Mouse (Mus musculus) liver, postnatal 0 days (tissue): ENCODE results near the gene Dock4. TPM values are rescaled to one million over a fixed set of nuclear protein-coding genes. Genes with fewer than 3 reads are reported as not detected.
A peak's percentile ranks its signal among the peaks of the same experiment; 100 is the strongest.

ENCODE experiments used
- ATAC-seq: fragments of 200-750 bp; cut with Nextera tagmentation; 2 replicates; pipeline ENCODE4 v1.8.0; 2017; ENCODE audit warnings: mild to moderate bottlenecking, moderate library complexity
- DNase-seq: peaks from one replicate; pipeline ENCODE4 v3.0.0-alpha.2; 2016
- H3K27ac ChIP-seq: fragments of 300-500 bp; sonication (generic); 2 replicates; pipeline ENCODE4 v1.5.1; 2014; ENCODE audit warnings: antibody characterized with exemption, moderate library complexity, mild to moderate bottlenecking, low read depth
- H3K27me3 ChIP-seq: fragments of 300-500 bp; sonication (generic); 2 replicates; pipeline ENCODE4 v1.6.1; 2014; ENCODE audit warnings: low read length, control low read depth, mixed read lengths; ENCODE audit not compliant: insufficient read depth
- H3K36me3 ChIP-seq: fragments of 300-500 bp; sonication (generic); replicated peaks from 2 replicates; pipeline ENCODE4 v1.6.1; 2014; ENCODE audit warnings: mild to moderate bottlenecking, control low read depth, low read length, moderate library complexity, mixed read lengths; ENCODE audit not compliant: insufficient read depth
- H3K4me1 ChIP-seq: fragments of 300-500 bp; sonication (generic); 2 replicates; pipeline ENCODE4 v1.6.1; 2014; ENCODE audit warnings: antibody characterized with exemption, mild to moderate bottlenecking, control low read depth; ENCODE audit not compliant: insufficient read depth
- H3K4me2 ChIP-seq: fragments of 300-500 bp; sonication (generic); 2 replicates; pipeline ENCODE4 v1.6.1; 2014; ENCODE audit warnings: low read depth, mild to moderate bottlenecking, low read length, moderate library complexity, mixed read lengths
- H3K4me3 ChIP-seq: fragments of 300-500 bp; sonication (generic); 2 replicates; pipeline ENCODE4 v1.5.1; 2014; ENCODE audit warnings: low read depth, low read length
- H3K9ac ChIP-seq: fragments of 300-500 bp; sonication (generic); replicated peaks from 2 replicates; pipeline ENCODE4 v1.6.1; 2014; ENCODE audit warnings: mild to moderate bottlenecking, moderate library complexity
- H3K9me3 ChIP-seq: fragments of 300-500 bp; sonication (generic); 2 replicates; pipeline ENCODE4 v1.6.1; 2016; ENCODE audit warnings: mild to moderate bottlenecking, control low read depth, low read length, mixed read lengths
- CTCF ChIP-seq: sonication (generic); IDR thresholded peaks from 2 replicates; pipeline ENCODE4 v1.5.1; 2016; ENCODE audit warnings: antibody characterized with exemption, low read depth
- EP300 ChIP-seq: IDR thresholded peaks from 2 replicates; pipeline ENCODE4 v1.6.1; 2016; ENCODE audit warnings: antibody characterized with exemption, low read depth, mild to moderate bottlenecking
- WGBS: fragments of 180-500 bp; shearing (Covaris S2); extraction: QIAGEN DNeasy Blood & Tissue Kit; methylation state at CpG from one replicate; pipeline ENCODE4 v1.1.7; 2014; ENCODE audit not compliant: insufficient replicate concordance; 5-methylcytosine and 5-hydroxymethylcytosine counted together
- polyA plus RNA-seq: library from polyadenylated mRNA; unstranded; fragments of >200 nt; fragmentation: Nextera tagmentation; extraction: Ambion mirVana; gene quantifications from 2 replicates; pipeline ENCODE4 v1.2.1, GENCODE M21; 2015

Dock4 gene
- polyA plus RNA-seq, 1 experiment from 2014 or later = 1.3 TPM

DNA sequence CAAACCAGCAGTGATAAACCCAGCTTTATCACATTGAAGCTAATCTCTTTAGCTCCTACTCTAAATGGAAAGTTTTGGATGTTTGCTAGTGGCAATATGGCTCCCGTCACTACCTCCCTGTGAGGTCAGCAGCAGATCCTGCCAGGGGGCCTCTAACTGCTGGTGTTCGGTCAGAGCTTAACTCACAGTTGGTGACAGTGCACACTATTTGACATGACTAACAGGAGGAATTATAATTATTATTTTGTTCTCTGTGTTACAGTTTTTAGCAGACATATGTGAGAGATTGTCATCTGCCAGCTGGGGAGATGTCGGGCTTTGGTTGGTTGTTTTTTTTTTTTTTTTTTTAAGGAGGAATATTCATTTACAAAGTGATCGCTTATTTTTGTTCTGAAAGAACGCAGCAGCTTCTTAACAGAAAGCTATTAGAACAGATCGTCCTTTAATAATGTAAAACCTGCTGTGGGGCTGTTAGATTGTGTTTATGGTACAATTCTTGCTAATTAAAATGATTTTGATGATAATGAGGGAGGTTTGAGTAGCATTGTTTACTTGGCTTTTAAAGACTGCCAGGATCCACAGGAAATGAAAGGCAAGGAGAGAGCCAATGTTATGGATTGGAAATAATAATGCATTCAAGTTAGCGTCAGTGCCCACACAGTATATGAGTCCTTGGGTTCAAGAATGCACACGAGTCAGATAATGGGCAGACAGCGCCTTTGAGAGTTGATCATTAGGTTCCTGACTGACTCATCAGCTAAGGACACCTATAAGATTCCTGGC lies 352.0 kb downstream of the Dock4 start:
- no peak overlapping the region for H3K4me3 ChIP-seq
- peak overlapping the region; percentile 33; the same call in 1 of the 2 replicates for H3K4me2 ChIP-seq
- no peak for TF ChIP-seq CTCF
- TF ChIP-seq EP300 = no peak
- no peak overlapping the region for H3K27ac ChIP-seq
- no peak for ATAC-seq
- H3K4me1 ChIP-seq = peaks cover 5% of the 10 kb centered on the region; the same call in 1 of the 2 replicates
- no peak overlapping the region for H3K9ac ChIP-seq
- no peaks in the 10 kb centered on the region for H3K9me3 ChIP-seq
- H3K36me3 ChIP-seq = no peaks in the 10 kb centered on the region
- 70% methylated on average over 9 of the region's 9 CpGs for WGBS
- DNase-seq = no peak
- H3K27me3 ChIP-seq = no peaks in the 10 kb centered on the region

DNA sequence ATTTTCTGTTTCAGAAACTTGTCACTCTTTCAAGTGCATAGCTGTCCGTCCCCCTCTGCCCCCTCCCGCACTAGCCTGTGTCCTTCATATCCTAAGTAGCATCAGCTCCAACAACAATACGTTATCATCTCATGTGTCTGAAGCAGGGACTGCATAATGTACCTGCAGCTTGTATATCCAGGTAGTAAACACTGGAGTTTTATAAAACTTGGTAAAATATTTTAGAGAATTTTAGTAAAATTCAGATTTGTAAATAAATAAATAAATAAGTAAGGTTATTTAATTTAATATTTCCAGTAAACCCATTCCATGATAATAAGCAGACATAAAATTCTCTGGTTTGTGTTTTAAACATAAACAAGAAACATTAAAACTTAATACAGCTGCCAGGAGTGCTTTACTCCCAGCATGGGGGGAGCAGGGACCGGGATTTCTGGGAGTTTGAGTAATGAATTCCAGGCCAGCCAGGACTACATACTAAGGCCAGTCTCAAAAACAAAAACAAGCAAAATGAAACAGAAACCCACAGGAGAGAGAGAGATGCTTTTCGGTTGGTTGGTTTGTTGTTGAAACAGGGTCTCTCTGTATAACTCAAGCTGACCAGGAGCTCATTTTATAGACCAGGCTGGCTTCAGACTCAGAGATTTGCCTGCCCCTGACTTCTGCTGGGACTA lies 352.7 kb downstream of the Dock4 start:
- Histone ChIP-seq H3K36me3 (no peaks in the 10 kb centered on the region), H3K4me2 (no peak overlapping the region), H3K27ac (no peak overlapping the region), H3K27me3 (no peaks in the 10 kb centered on the region), H3K4me1 (peaks cover 5% of the 10 kb centered on the region; the same call in 1 of the 2 replicates), H3K4me3 (no peak overlapping the region), H3K9ac (no peak overlapping the region), H3K9me3 (no peaks in the 10 kb centered on the region)
- 75% methylated on average over 5 of the region's 5 CpGs for WGBS
- ATAC-seq (no peak), DNase-seq (no peak)
- TF ChIP-seq CTCF (no peak), EP300 (no peak)

DNA sequence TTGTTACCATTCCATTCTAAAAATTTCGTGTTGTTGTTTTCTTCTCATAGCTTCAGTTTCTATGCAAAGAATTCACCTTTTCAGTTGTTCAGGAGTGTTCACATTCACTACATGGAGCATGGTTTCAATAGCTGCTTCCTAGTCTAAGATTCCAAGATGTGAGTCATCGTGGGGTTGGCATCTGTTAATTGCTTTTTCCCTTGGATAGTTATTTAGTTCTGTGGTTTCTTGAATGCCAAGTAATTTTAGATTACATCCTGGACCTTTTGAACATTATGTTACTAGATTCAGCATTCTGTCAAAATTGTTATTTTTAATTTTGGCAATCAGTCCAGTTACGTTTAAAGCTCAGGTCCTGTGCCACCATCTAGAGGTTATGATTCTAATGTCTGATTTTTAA lies 355.7 kb downstream of the Dock4 start:
- TF ChIP-seq EP300 (no peak), CTCF (no peak)
- DNase-seq (no peak), ATAC-seq (no peak)
- H3K9me3 ChIP-seq = no peaks in the 10 kb centered on the region
- H3K4me2 ChIP-seq = no peak overlapping the region
- H3K9ac ChIP-seq = no peak overlapping the region
- no peaks in the 10 kb centered on the region for H3K36me3 ChIP-seq
- H3K27me3 ChIP-seq = no peaks in the 10 kb centered on the region
- H3K27ac ChIP-seq = no peak overlapping the region
- WGBS = 64% methylated on average over 3 of the region's 3 CpGs
- H3K4me1 ChIP-seq = peaks cover 5% of the 10 kb centered on the region; the same call in 1 of the 2 replicates
- H3K4me3 ChIP-seq = no peak overlapping the region

DNA sequence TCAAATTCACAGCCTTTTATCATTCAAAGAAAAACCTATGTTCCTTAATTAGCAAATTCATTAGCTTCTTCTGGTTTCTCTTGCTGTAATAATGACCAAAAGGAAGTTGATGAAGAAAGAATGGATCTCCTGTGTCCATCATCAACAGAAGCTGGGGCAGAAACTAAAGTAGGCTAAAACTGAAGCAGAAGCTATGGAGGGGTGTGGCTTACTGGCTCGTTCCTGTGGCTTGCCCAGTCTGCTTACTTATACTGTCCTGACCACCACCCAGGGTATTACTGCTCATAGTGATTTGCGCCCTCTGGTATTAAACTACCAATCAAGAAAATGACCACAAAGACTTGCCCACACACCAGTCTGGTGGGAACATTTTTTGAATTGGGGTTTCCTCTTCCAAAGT lies 359.5 kb downstream of the Dock4 start:
- Histone ChIP-seq H3K4me1 (no peaks in the 10 kb centered on the region), H3K4me2 (no peak overlapping the region), H3K36me3 (no peaks in the 10 kb centered on the region), H3K9me3 (no peaks in the 10 kb centered on the region), H3K27ac (no peak overlapping the region), H3K9ac (no peak overlapping the region), H3K27me3 (no peaks in the 10 kb centered on the region), H3K4me3 (no peak overlapping the region)
- 63% methylated on average over 2 of the region's 2 CpGs for WGBS
- ATAC-seq (no peak), DNase-seq (no peak)
- TF ChIP-seq CTCF (no peak), EP300 (no peak)

DNA sequence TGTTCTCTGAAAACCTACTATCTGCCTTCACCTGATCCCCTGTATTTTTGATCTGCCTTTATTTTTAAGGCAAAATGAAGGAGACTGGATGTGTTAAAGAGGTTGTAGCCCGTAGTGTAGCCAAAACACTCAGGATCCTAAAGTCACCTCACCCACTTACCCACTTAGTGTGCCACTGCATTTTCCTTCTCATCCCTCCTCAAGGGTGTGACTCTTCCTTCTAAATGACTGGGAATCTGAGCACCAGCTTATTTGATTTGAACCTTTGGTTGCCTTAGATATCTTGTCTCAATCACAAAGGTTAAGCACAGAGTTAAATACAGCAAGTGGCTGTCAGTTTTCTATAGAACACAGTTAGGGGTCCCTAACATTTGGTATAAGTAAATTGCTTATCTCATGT lies 362.2 kb downstream of the Dock4 start:
- no peak overlapping the region for H3K4me2 ChIP-seq
- no peaks in the 10 kb centered on the region for H3K27me3 ChIP-seq
- no peak overlapping the region for H3K9ac ChIP-seq
- H3K9me3 ChIP-seq = no peaks in the 10 kb centered on the region
- no peak for ATAC-seq
- no peak for DNase-seq
- H3K4me3 ChIP-seq = no peak overlapping the region
- TF ChIP-seq EP300 = no peak
- TF ChIP-seq CTCF = no peak
- 71% methylated on average over 1 of the region's 1 CpGs for WGBS
- H3K4me1 ChIP-seq = no peaks in the 10 kb centered on the region
- H3K27ac ChIP-seq = no peak overlapping the region
- no peaks in the 10 kb centered on the region for H3K36me3 ChIP-seq

DNA sequence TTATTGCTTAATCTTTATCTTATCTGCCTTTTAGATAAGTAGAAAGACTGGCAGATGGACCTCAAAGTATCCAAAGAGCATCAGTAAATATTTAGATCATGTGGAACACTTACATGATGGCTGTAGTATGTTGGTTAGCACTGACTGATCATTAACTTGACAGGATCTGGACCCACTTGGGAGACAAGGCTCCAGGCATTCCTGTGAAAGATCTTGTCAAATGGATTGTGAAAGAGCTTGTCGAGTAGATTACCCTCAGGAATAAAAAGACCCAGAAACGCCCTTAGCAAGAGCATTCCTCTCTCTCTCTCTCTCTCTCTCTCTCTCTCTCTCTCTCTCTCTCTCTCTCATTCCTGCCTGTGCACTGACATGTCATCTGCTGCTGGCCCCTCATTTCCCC lies 367.7 kb downstream of the Dock4 start:
- no peak for ATAC-seq
- no peak for DNase-seq
- no peak overlapping the region for H3K9ac ChIP-seq
- TF ChIP-seq EP300 (no peak), CTCF (no peak)
- H3K4me1 ChIP-seq = no peaks in the 10 kb centered on the region
- no peak overlapping the region for H3K4me3 ChIP-seq
- H3K27ac ChIP-seq = no peak overlapping the region
- no peaks in the 10 kb centered on the region for H3K9me3 ChIP-seq
- H3K27me3 ChIP-seq = no peaks in the 10 kb centered on the region
- H3K36me3 ChIP-seq = no peaks in the 10 kb centered on the region; the same call in 1 of the 2 replicates
- no peak overlapping the region for H3K4me2 ChIP-seq
- 39% methylated on average over 2 of the region's 2 CpGs for WGBS
